Mouse (Mus musculus): ENCODE measurements at regions not wholly inside any gene's neighbourhood (a gene's known extent, or its start where the extent isn't known, plus 50 kb on each side); places are given as distances from the start of the nearest gene placed in this dataset.

DNA sequence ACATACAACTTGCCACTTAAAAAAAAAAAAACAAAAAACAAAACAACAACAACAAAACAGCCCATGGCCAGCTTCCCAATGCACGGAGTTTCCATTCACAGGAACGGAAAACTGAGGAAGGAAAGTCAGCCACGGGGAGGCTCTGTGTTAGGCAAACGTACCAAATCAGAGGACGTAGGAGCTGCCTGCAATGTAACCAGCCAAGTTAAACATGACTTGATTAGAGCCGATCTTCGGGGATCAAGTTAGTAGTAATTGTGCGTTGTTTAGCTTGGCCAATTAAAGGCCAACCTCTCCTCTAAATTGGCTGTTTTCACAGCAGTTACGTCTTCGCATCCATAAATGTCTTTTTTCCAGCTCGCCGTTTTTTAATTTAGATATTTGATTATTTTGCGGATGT is 190.7 kb downstream of the Cd83 start:
- Histone ChIP-seq H3K4me1 (replicated peaks; ENCODE audit: insufficient read depth, low read length) (no peaks in the 10 kb centered on the region), H3K9me3 (replicated peaks; ENCODE audit: low read length) (no peaks in the 10 kb centered on the region), H3K27me3 (ENCODE audit: insufficient read depth, low read length) (no peaks in the 10 kb centered on the region), H3K4me2 (ENCODE audit: low read length) (no peak overlapping the region), H3K4me3 (replicated peaks; ENCODE audit: low read depth, low read length) (no peak overlapping the region), H3K27ac (no peak overlapping the region), H3K36me3 (ENCODE audit: insufficient read depth, low read length) (no peaks in the 10 kb centered on the region), H3K9ac (ENCODE audit: low read depth, low read length) (no peak overlapping the region)
- DNase-seq (ENCODE audit: low spot score): no peak
- ATAC-seq (replicated peaks; ENCODE audit: low FRiP score, low read depth): no peak
- no peak for TF ChIP-seq CTCF (IDR thresholded peaks at IDR 0.05; ENCODE audit: low read depth)
- 61% methylated on average over 13 of the region's 13 CpGs for WGBS

DNA sequence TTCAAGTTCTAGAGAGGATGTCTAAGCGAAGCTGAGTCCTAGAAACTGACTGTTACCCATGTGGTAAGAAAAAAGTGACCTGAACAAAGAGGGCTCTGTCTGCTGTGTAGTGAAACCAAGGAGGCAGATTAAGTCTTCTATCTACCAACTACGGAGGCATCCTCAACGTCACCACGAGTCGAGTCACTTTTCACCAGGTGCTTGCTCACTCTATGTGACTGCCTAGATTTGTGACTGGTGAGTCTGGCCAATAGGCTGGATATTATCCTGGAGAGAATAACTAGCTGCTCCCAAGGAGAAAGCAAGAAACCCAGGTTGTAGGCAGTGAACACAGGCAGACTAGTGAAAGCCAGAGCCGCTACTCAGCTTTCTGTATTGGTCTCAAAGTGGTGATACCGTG is 191.2 kb downstream of the Cd83 start:
- no peak for TF ChIP-seq CTCF (IDR thresholded peaks at IDR 0.05; ENCODE audit: low read depth)
- Histone ChIP-seq H3K4me3 (replicated peaks; ENCODE audit: low read depth, low read length) (no peak overlapping the region), H3K9ac (ENCODE audit: low read depth, low read length) (no peak overlapping the region), H3K36me3 (ENCODE audit: insufficient read depth, low read length) (no peaks in the 10 kb centered on the region), H3K27me3 (ENCODE audit: insufficient read depth, low read length) (no peaks in the 10 kb centered on the region), H3K27ac (no peak overlapping the region), H3K9me3 (replicated peaks; ENCODE audit: low read length) (no peaks in the 10 kb centered on the region), H3K4me2 (ENCODE audit: low read length) (no peak overlapping the region), H3K4me1 (replicated peaks; ENCODE audit: insufficient read depth, low read length) (no peaks in the 10 kb centered on the region)
- 86% methylated on average over 7 of the region's 7 CpGs for WGBS
- DNase-seq (ENCODE audit: low spot score) (no peak), ATAC-seq (replicated peaks; ENCODE audit: low FRiP score, low read depth) (no peak)

DNA sequence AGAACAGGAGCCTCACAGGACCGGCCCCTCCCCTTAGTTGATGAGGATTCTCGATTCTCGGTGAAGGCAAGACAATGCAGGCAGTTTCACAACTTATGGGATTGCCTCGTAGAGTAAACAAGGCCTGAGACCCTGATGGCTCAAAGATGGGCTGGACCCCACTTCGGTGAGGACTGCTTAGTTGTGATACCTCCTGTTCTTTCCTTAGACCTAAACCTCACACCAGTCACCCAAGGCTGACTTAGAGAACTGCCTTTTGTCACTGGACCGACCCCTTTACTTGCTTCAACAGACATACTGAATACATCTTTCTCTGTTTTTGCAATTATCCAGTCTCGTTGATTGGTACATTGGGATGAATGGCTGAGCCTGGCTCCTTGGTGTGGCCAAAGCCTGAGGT is 192.1 kb downstream of the Cd83 start:
- no peak for TF ChIP-seq CTCF (IDR thresholded peaks at IDR 0.05; ENCODE audit: low read depth)
- H3K36me3 ChIP-seq (ENCODE audit: insufficient read depth, low read length): no peaks in the 10 kb centered on the region
- no peaks in the 10 kb centered on the region for H3K9me3 ChIP-seq (replicated peaks; ENCODE audit: low read length)
- no peak overlapping the region for H3K27ac ChIP-seq
- WGBS: 79% methylated on average over 7 of the region's 7 CpGs
- H3K4me3 ChIP-seq (replicated peaks; ENCODE audit: low read depth, low read length): no peak overlapping the region
- H3K9ac ChIP-seq (ENCODE audit: low read depth, low read length): no peak overlapping the region
- no peak for ATAC-seq (replicated peaks; ENCODE audit: low FRiP score, low read depth)
- no peak for DNase-seq (ENCODE audit: low spot score)
- H3K4me1 ChIP-seq (replicated peaks; ENCODE audit: insufficient read depth, low read length): no peaks in the 10 kb centered on the region
- no peaks in the 10 kb centered on the region for H3K27me3 ChIP-seq (ENCODE audit: insufficient read depth, low read length)
- no peak overlapping the region for H3K4me2 ChIP-seq (ENCODE audit: low read length)

DNA sequence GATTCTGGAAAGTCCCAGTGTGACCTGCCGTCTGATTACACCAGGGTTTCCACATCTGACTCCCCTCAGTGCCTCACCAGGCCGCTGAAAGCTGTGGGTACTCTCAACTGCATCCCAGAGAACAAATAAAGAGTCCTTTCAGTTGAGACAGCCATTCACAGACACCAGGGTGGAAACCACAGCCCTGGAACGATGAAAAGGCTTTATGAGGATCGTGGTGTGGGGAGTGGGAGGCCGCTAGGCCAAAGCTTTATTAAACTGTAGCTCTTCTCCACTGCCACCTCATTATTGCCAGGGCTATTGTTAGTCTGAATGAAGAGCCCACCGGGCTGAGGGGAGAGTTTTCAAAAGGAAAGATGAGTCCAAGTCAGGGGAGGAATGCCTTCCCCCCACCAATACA is 202.8 kb downstream of the Cd83 start:
- Histone ChIP-seq H3K36me3 (ENCODE audit: insufficient read depth, low read length) (no peaks in the 10 kb centered on the region), H3K9me3 (replicated peaks; ENCODE audit: low read length) (no peaks in the 10 kb centered on the region), H3K4me3 (replicated peaks; ENCODE audit: low read depth, low read length) (no peak overlapping the region), H3K27ac (no peak overlapping the region), H3K9ac (ENCODE audit: low read depth, low read length) (no peak overlapping the region), H3K4me1 (replicated peaks; ENCODE audit: insufficient read depth, low read length) (no peaks in the 10 kb centered on the region), H3K27me3 (ENCODE audit: insufficient read depth, low read length) (no peaks in the 10 kb centered on the region), H3K4me2 (ENCODE audit: low read length) (no peak overlapping the region)
- 70% methylated on average over 6 of the region's 6 CpGs for WGBS
- DNase-seq (ENCODE audit: low spot score) (no peak), ATAC-seq (replicated peaks; ENCODE audit: low FRiP score, low read depth) (no peak)
- no peak for TF ChIP-seq CTCF (IDR thresholded peaks at IDR 0.05; ENCODE audit: low read depth)

DNA sequence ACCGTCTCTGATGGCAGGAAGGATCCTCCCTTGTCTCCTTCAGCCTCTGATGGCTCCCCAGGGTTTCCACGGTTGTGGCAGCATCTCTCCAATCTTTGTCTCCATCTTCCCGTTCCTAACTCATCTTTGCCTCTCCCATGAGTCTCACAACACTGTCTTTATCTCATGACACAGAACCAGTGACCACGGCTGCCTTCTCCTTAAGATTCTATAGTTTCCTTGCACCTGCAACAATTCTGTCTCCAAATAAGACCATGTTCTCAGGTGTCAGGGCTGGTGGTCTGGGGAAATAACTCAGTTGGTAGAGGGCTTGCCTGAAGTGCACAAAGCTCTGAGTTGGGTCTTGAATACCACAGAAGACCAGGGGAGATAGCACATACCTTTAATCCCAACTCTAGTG is 203.8 kb downstream of the Cd83 start:
- H3K4me3 ChIP-seq (replicated peaks; ENCODE audit: low read depth, low read length): no peak overlapping the region
- no peak overlapping the region for H3K27ac ChIP-seq
- no peak overlapping the region for H3K4me2 ChIP-seq (ENCODE audit: low read length)
- DNase-seq (ENCODE audit: low spot score): no peak
- no peaks in the 10 kb centered on the region for H3K9me3 ChIP-seq (replicated peaks; ENCODE audit: low read length)
- no peak for TF ChIP-seq CTCF (IDR thresholded peaks at IDR 0.05; ENCODE audit: low read depth)
- ATAC-seq (replicated peaks; ENCODE audit: low FRiP score, low read depth): no peak
- WGBS: 91% methylated on average over 4 of the region's 4 CpGs
- no peaks in the 10 kb centered on the region for H3K4me1 ChIP-seq (replicated peaks; ENCODE audit: insufficient read depth, low read length)
- H3K36me3 ChIP-seq (ENCODE audit: insufficient read depth, low read length): no peaks in the 10 kb centered on the region
- H3K27me3 ChIP-seq (ENCODE audit: insufficient read depth, low read length): no peaks in the 10 kb centered on the region
- H3K9ac ChIP-seq (ENCODE audit: low read depth, low read length): no peak overlapping the region

DNA sequence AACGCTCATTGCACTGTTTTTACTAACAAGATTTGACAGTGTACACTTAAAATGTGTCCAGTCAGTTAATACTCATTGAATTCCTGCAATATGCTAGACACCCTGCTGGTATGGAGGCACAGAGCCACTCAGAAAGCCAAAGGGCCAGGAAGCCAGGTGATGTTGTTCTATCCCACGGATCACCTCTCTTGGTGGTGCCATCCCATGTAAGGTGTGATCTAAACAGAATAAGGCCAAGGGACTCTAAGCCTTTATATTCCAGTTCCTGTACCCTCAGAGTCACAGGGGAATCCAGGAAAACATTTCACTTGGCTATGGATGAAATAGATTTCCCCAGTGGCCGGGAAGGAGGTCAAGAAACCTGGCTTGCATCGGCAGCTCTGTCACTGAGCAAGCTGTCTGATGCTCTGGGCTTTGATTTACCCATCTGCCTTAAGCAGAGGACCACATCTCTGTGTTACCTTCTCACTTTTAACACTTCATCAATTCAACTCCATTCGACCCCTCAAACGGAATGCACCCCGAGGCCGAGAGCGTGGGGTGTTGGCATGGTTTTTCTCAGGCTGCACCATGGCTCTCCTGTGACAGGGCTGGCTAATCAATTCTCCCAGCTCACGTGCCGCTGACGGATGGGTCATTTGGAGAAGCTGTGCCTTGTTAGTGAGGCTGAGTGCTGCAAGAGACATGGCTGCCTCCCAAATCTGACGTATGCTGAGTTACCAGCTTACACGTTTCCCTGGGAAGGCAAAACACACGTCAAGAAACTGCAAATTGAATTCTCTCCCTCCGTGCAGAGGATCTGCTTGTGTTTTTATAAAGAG is 205.9 kb downstream of the Cd83 start:
- H3K27ac ChIP-seq: no peak overlapping the region
- WGBS: 40% methylated on average over 16 of the region's 16 CpGs
- H3K36me3 ChIP-seq (ENCODE audit: insufficient read depth, low read length): no peaks in the 10 kb centered on the region
- H3K4me1 ChIP-seq (replicated peaks; ENCODE audit: insufficient read depth, low read length): no peaks in the 10 kb centered on the region
- no peak overlapping the region for H3K9ac ChIP-seq (ENCODE audit: low read depth, low read length)
- no peak for ATAC-seq (replicated peaks; ENCODE audit: low FRiP score, low read depth)
- H3K9me3 ChIP-seq (replicated peaks; ENCODE audit: low read length): no peaks in the 10 kb centered on the region
- TF ChIP-seq CTCF (IDR thresholded peaks at IDR 0.05; ENCODE audit: low read depth): no peak
- no peak overlapping the region for H3K4me2 ChIP-seq (ENCODE audit: low read length)
- H3K27me3 ChIP-seq (ENCODE audit: insufficient read depth, low read length): no peaks in the 10 kb centered on the region
- H3K4me3 ChIP-seq (replicated peaks; ENCODE audit: low read depth, low read length): no peak overlapping the region
- no peak for DNase-seq (ENCODE audit: low spot score)

DNA sequence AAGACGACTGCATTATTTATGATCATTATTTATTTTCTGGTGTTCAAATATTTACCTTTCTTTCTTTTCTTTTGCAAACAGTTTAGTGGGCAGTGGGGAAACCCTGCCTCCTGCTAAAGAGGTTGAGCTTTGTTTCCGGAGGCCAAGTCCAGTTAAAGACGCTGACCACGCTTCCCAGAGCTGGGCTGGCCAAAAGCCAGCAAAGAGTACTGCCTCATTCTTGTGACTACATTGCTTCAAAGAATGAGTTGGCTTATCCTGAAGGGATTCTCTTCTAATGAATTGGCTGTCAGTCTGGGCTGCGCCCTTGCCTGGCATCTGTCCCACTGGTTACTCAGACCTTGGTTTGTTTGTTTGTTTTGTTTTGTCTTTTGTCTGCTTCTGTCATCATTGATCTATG is 207.2 kb downstream of the Cd83 start:
- Histone ChIP-seq H3K27ac (no peak overlapping the region), H3K4me3 (replicated peaks; ENCODE audit: low read depth, low read length) (no peak overlapping the region), H3K4me2 (ENCODE audit: low read length) (no peak overlapping the region), H3K4me1 (replicated peaks; ENCODE audit: insufficient read depth, low read length) (no peaks in the 10 kb centered on the region), H3K9me3 (replicated peaks; ENCODE audit: low read length) (no peaks in the 10 kb centered on the region), H3K9ac (ENCODE audit: low read depth, low read length) (no peak overlapping the region), H3K36me3 (ENCODE audit: insufficient read depth, low read length) (no peaks in the 10 kb centered on the region), H3K27me3 (ENCODE audit: insufficient read depth, low read length) (no peaks in the 10 kb centered on the region)
- no peak for TF ChIP-seq CTCF (IDR thresholded peaks at IDR 0.05; ENCODE audit: low read depth)
- ATAC-seq (replicated peaks; ENCODE audit: low FRiP score, low read depth) (peak; percentile 66), DNase-seq (ENCODE audit: low spot score) (peak; percentile 82)
- WGBS: 19% methylated on average over 5 of the region's 5 CpGs

Measured in kidney, postnatal 0 days (tissue).